Comparison of ENCODE assay signal across 24 mouse cellular contexts in the genomic region with DNA sequence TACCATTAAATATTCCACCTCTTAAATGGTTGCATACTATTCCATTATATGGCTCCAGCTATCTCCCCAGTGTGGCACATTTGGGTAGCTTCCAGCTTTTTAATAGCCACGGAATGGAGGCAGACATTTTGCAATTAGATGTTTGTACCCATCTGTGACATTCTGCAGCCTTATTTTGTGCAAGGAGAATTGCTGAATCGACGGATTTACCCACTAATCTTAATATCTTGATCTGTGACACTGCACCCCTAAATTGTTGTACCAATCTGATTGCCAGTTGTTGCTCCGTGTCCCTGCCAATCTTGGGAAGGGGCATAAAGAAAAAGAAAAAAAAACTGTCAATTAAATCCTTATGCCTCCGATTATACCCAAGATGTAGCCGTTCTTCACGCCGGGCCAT. TPM values are rescaled to one million over a fixed set of nuclear protein-coding genes. Genes with fewer than 3 reads are reported as not detected.
"Had no signal": no experiment of that assay in that cellular context is flagged by ENCODE, and none has a peak within 500 bp of the region (broad histone marks: within the 10 kb centered on the region; RNA-seq: fewer than 3 reads in every experiment).

No protein-coding gene starts in this region.

- H3K27ac ChIP-seq: kidney, embryonic 15.5 days; left cerebral cortex, adult 2 months; liver, embryonic 13.5 days; macrophage; midbrain, embryonic 12.5 days; midbrain, embryonic 15.5 days; neural tube, embryonic 12.5 days; neural tube, embryonic 15.5 days; stomach, embryonic 15.5 days had no signal

- H3K4me3 ChIP-seq: kidney, embryonic 15.5 days; left cerebral cortex, adult 2 months; liver, embryonic 13.5 days; midbrain, embryonic 12.5 days; midbrain, embryonic 15.5 days; neural tube, embryonic 12.5 days; neural tube, embryonic 15.5 days; stomach, embryonic 15.5 days had no signal

- H3K9ac ChIP-seq: kidney, embryonic 15.5 days; liver, embryonic 13.5 days; midbrain, embryonic 12.5 days; midbrain, embryonic 15.5 days; neural tube, embryonic 12.5 days; neural tube, embryonic 15.5 days; stomach, embryonic 15.5 days had no signal

- H3K4me1 ChIP-seq: liver, embryonic 13.5 days; stomach, embryonic 15.5 days had no signal

- ATAC-seq: midbrain, embryonic 15.5 days had no signal

- H3K9me3 ChIP-seq: kidney, embryonic 15.5 days; liver, embryonic 13.5 days; midbrain, embryonic 12.5 days; midbrain, embryonic 15.5 days; neural tube, embryonic 12.5 days; neural tube, embryonic 15.5 days; stomach, embryonic 15.5 days had no signal

- H3K4me2 ChIP-seq: midbrain, embryonic 12.5 days; midbrain, embryonic 15.5 days; neural tube, embryonic 12.5 days; neural tube, embryonic 15.5 days had no signal

- H3K36me3 ChIP-seq: kidney, embryonic 15.5 days; midbrain, embryonic 12.5 days; midbrain, embryonic 15.5 days; neural tube, embryonic 12.5 days; neural tube, embryonic 15.5 days; stomach, embryonic 15.5 days had no signal

- H3K27me3 ChIP-seq: kidney, embryonic 15.5 days; liver, embryonic 13.5 days; midbrain, embryonic 15.5 days; neural tube, embryonic 12.5 days; neural tube, embryonic 15.5 days; stomach, embryonic 15.5 days had no signal

- DNase-seq: kidney, postnatal 10 days; kidney, postnatal 36 days; layer of hippocampus, postnatal 36 days; liver, embryonic 13.5 days; right cerebral cortex, postnatal 4 days; thymus, postnatal 25 days had no signal

RNA-seq across cellular contexts. Expression of a gene that starts 37.4 kb away (rescaled TPM):
- total RNA-seq: layer of hippocampus, adult 8-10 months; layer of hippocampus, postnatal 10 days; layer of hippocampus, postnatal 36 days; left cerebral cortex, adult 2 months; left cerebral cortex, postnatal 10 days; left cerebral cortex, postnatal 36 days; liver, adult 2 months; megakaryocyte, adult 5-6 weeks had no signal
- polyA plus RNA-seq: kidney, embryonic 15.5 days; limb, embryonic 11.5 days; liver, adult 2 months; liver, embryonic 13.5 days; liver, embryonic 16.5 days; lung, adult 2 months; macrophage; midbrain, embryonic 15.5 days; neural tube, embryonic 12.5 days; thymus, postnatal 0 days had no signal
